Comparison of ENCODE assay signal across 18 mouse cellular contexts in the genomic region with DNA sequence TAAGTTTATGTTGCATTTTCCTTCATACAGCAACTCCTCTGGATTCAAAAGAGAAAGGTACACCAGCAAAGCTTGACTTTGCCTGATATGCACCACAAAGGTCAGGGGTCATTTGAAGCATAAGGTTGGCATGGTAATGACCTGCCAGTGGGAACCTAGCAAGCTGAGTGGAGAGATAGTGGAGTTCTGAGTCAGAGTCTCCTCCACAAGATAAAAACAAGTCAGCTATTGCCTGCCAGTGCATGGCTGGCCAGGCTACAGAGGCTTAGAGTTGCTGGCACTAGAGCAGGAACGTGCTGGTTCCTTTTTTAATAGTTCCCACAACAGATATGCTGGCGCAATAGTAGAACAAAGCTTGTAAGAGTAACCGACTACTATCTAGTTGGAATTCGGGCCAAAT. TPM values are rescaled to one million over a fixed set of nuclear protein-coding genes. Genes with fewer than 3 reads are reported as not detected.
"Had no signal": no experiment of that assay in that cellular context is flagged by ENCODE, and none has a peak within 500 bp of the region (broad histone marks: within the 10 kb centered on the region; RNA-seq: fewer than 3 reads in every experiment).

No protein-coding gene starts in this region.

- H3K9ac ChIP-seq: lung, embryonic 14.5 days; midbrain, embryonic 12.5 days; midbrain, embryonic 15.5 days; neural tube, embryonic 12.5 days; stomach, embryonic 15.5 days had no signal

- H3K27me3 ChIP-seq: midbrain, embryonic 12.5 days; midbrain, embryonic 15.5 days; neural tube, embryonic 12.5 days; stomach, embryonic 15.5 days had no signal

- H3K4me1 ChIP-seq: neural tube, embryonic 12.5 days; stomach, embryonic 15.5 days had no signal

- H3K36me3 ChIP-seq: midbrain, embryonic 10.5 days; midbrain, embryonic 12.5 days; midbrain, embryonic 15.5 days; neural tube, embryonic 12.5 days; stomach, embryonic 15.5 days had no signal

- DNase-seq: lung, adult 18-20 months; lung, embryonic 14.5 days; lung, postnatal 10 days; lung, postnatal 4 days; right cerebral cortex, postnatal 14 days; thymus, adult 2 months; thymus, postnatal 25 days; thymus, postnatal 4 days had no signal

- H3K27ac ChIP-seq: midbrain, embryonic 10.5 days; midbrain, embryonic 12.5 days; midbrain, embryonic 15.5 days; neural tube, embryonic 12.5 days; stomach, embryonic 15.5 days; stomach, postnatal 0 days had no signal

- H3K9me3 ChIP-seq: midbrain, embryonic 10.5 days; midbrain, embryonic 12.5 days; midbrain, embryonic 15.5 days; neural tube, embryonic 12.5 days; stomach, embryonic 15.5 days had no signal

- H3K4me3 ChIP-seq: midbrain, embryonic 10.5 days; midbrain, embryonic 12.5 days; midbrain, embryonic 15.5 days; neural tube, embryonic 12.5 days; stomach, embryonic 15.5 days had no signal

- ATAC-seq: midbrain, embryonic 15.5 days had no signal

- H3K4me2 ChIP-seq: lung, embryonic 14.5 days; midbrain, embryonic 12.5 days; midbrain, embryonic 15.5 days; neural tube, embryonic 12.5 days; stomach, embryonic 15.5 days had no signal

RNA-seq across cellular contexts. Expression of a gene that starts 6.6 kb away (rescaled TPM):
- total RNA-seq: megakaryocyte, adult 5-6 weeks; megakaryocyte-erythroid progenitor cell, adult 5-6 weeks; monocyte, adult 5-6 weeks had no signal
- polyA plus RNA-seq: spleen, adult 2 months had no signal

RNA-seq across cellular contexts. Expression of a gene that starts 25.9 kb away (rescaled TPM):
- total RNA-seq: megakaryocyte, adult 5-6 weeks; megakaryocyte-erythroid progenitor cell, adult 5-6 weeks; monocyte, adult 5-6 weeks had no signal
- polyA plus RNA-seq: spleen, adult 2 months had no signal
